Mouse (Mus musculus) small intestine, adult 2 months (tissue): ENCODE results near the gene Qprt.

Experiments used
- CTCF ChIP-seq: fragments of 200-500 bp; IDR thresholded peaks from 2 replicates; pipeline ENCODE4 v1.5.1; 2012; ENCODE audit warnings: low read depth, mild to moderate bottlenecking, control low read depth, inconsistent platforms, low read length, moderate library complexity, mixed read lengths; ENCODE audit not compliant: insufficient replicate concordance, insufficient read length; ENCODE audit errors: extremely low read depth
- POLR2A ChIP-seq: fragments of 200-500 bp; IDR thresholded peaks from 2 replicates; pipeline ENCODE4 v1.6.1; 2012; ENCODE audit warnings: low read depth, mild to moderate bottlenecking, control low read depth, inconsistent platforms, low read length, moderate library complexity

GRCm38 (mm10) chr7:127088901-127089845, 32.9 kb downstream of the Qprt start:
- no peak for TF ChIP-seq CTCF
- no peak for TF ChIP-seq POLR2A
